Mouse (Mus musculus): ENCODE results near the gene Cryl1.

GRCm38 (mm10) chr14:57235276-57235675 is 163.1 kb downstream of the Cryl1 start:
- TF ChIP-seq CTCF (IDR thresholded peaks at IDR 0.05; ENCODE audit: low read depth, low read length) = no peak
- TF ChIP-seq POLR2A (IDR thresholded peaks at IDR 0.05; ENCODE audit: extremely low read depth, insufficient read depth, low read length) = no peak
